In genomic region chr9:44417892-44418363, GRCm38 (mm10) we compare ENCODE assay signal across 8 mouse cellular contexts. TPM values are rescaled to one million over a fixed set of nuclear protein-coding genes. Genes with fewer than 3 reads are reported as not detected.
DNase-seq lines count a peak whose midpoint lies in the region; ATAC-seq and TF ChIP-seq lines count a peak whose summit lies in the region.

No protein-coding gene starts in this region.

- TF ChIP-seq EP300 in liver, postnatal 0 days (IDR thresholded peaks at IDR 0.05; ENCODE audit: low read depth), result 0 out of 2 replicates have a peak, but pooled peaks have one; percentile 33

- H3K27ac ChIP-seq in forebrain, embryonic 15.5 days (replicated peaks), result peak overlapping the region; percentile 87
- H3K27ac ChIP-seq in liver, postnatal 0 days (ENCODE audit: low read depth), result peak overlapping the region; percentile 75
- H3K27ac ChIP-seq in neural tube, embryonic 13.5 days (replicated peaks), result peak overlapping the region; percentile 87

- WGBS in forebrain, embryonic 15.5 days, result under 1% methylated on average over 38 of the region's 38 CpGs
- WGBS in liver, postnatal 0 days (ENCODE audit: insufficient replicate concordance), result under 1% methylated on average over 38 of the region's 38 CpGs
- WGBS in neural tube, embryonic 13.5 days, result under 1% methylated on average over 38 of the region's 38 CpGs

- peak; percentile 90 for ATAC-seq in forebrain, embryonic 15.5 days (replicated peaks)
- ATAC-seq in liver, postnatal 0 days, result peak; percentile 98
- peak; percentile 87 for ATAC-seq in neural tube, embryonic 13.5 days (ENCODE audit: low read depth)

- H3K9me3 ChIP-seq in forebrain, embryonic 15.5 days, result no peaks in the 10 kb centered on the region
- H3K9me3 ChIP-seq in liver, postnatal 0 days (ENCODE audit: low read length), result no peaks in the 10 kb centered on the region
- no peaks in the 10 kb centered on the region for H3K9me3 ChIP-seq in neural tube, embryonic 13.5 days

- peaks cover 11% of the 10 kb centered on the region for H3K36me3 ChIP-seq in forebrain, embryonic 15.5 days
- peaks cover 24% of the 10 kb centered on the region for H3K36me3 ChIP-seq in liver, postnatal 0 days (replicated peaks; ENCODE audit: insufficient read depth, low read length)
- H3K36me3 ChIP-seq in neural tube, embryonic 13.5 days, result peaks cover 28% of the 10 kb centered on the region

- no peaks in the 10 kb centered on the region for H3K27me3 ChIP-seq in forebrain, embryonic 15.5 days
- no peaks in the 10 kb centered on the region for H3K27me3 ChIP-seq in liver, postnatal 0 days (ENCODE audit: insufficient read depth, low read length)
- no peaks in the 10 kb centered on the region for H3K27me3 ChIP-seq in neural tube, embryonic 13.5 days

- intact Hi-C loops in heart, postnatal 25 days (cut with DNase I), result no loop called here

- peak overlapping the region; percentile 74 for H3K9ac ChIP-seq in forebrain, embryonic 15.5 days (replicated peaks)
- H3K9ac ChIP-seq in liver, postnatal 0 days (replicated peaks), result peak overlapping the region; percentile 80
- peak overlapping the region; percentile 90 for H3K9ac ChIP-seq in neural tube, embryonic 13.5 days

- peak; percentile 90 for TF ChIP-seq CTCF in liver, postnatal 0 days (IDR thresholded peaks at IDR 0.05; ENCODE audit: low read depth)

- H3K4me3 ChIP-seq in forebrain, embryonic 15.5 days, result peak overlapping the region; percentile 65
- H3K4me3 ChIP-seq in liver, postnatal 0 days (ENCODE audit: low read depth, low read length), result peak overlapping the region; percentile 72
- H3K4me3 ChIP-seq in neural tube, embryonic 13.5 days, result peak overlapping the region; percentile 86

- DNase-seq in ES-CJ7 (ENCODE audit: low read depth, low spot score), result peak; percentile 87
- peak; percentile 93 for DNase-seq in cerebellum, adult 11-12 months
- DNase-seq in heart, postnatal 25 days (ENCODE audit: low spot score), result peak; percentile 89
- DNase-seq in layer of hippocampus, adult 11-12 months (ENCODE audit: low spot score), result peak; percentile 96
- peak; percentile 96 for DNase-seq in liver, postnatal 0 days
- DNase-seq in telencephalon, adult 2 months (ENCODE audit: low read depth, low spot score), result peak; percentile 90

- H3K4me1 ChIP-seq in forebrain, embryonic 15.5 days, result peaks cover 12% of the 10 kb centered on the region
- peaks cover 10% of the 10 kb centered on the region for H3K4me1 ChIP-seq in liver, postnatal 0 days (ENCODE audit: insufficient read depth)
- peaks cover 22% of the 10 kb centered on the region for H3K4me1 ChIP-seq in neural tube, embryonic 13.5 days (replicated peaks)

- H3K4me2 ChIP-seq in forebrain, embryonic 15.5 days (replicated peaks), result peak overlapping the region; percentile 74
- H3K4me2 ChIP-seq in liver, postnatal 0 days (ENCODE audit: low read depth, low read length), result peak overlapping the region; percentile 95
- H3K4me2 ChIP-seq in neural tube, embryonic 13.5 days, result peak overlapping the region; percentile 93

RNA-seq across cellular contexts. Expression of gene Ccdc84, which starts 0.4 kb away (rescaled TPM):
- polyA plus RNA-seq in forebrain, embryonic 15.5 days (2015; fragmentation: Nextera tagmentation; extraction: Ambion mirVana), result 34.6 and 35.1 TPM in 2 replicates
- total RNA-seq in heart, postnatal 25 days (2021), result 1 to 10 TPM; 7.2 to 8.0 TPM
- polyA plus RNA-seq in liver, postnatal 0 days (2015; fragmentation: Nextera tagmentation; extraction: Ambion mirVana), result 11.8 and 12.5 TPM in 2 replicates
- 28.7 and 32.6 TPM in 2 replicates for polyA plus RNA-seq in neural tube, embryonic 13.5 days (2015; fragmentation: Nextera tagmentation; extraction: Ambion mirVana)

RNA-seq across cellular contexts. Expression of gene Trappc4, which starts 10.5 kb away (rescaled TPM):
- polyA plus RNA-seq in forebrain, embryonic 15.5 days (2015; fragmentation: Nextera tagmentation; extraction: Ambion mirVana), result 320 and 321 TPM in 2 replicates
- total RNA-seq in heart, postnatal 25 days (2021), result 10 to 100 TPM; 34.9 to 35.1 TPM
- polyA plus RNA-seq in liver, postnatal 0 days (2015; fragmentation: Nextera tagmentation; extraction: Ambion mirVana), result 48.0 and 50.4 TPM in 2 replicates
- 324 and 343 TPM in 2 replicates for polyA plus RNA-seq in neural tube, embryonic 13.5 days (2015; fragmentation: Nextera tagmentation; extraction: Ambion mirVana)

RNA-seq across cellular contexts. Expression of gene Rps25, which starts 11.0 kb away (rescaled TPM):
- 1,070 and 1,143 TPM in 2 replicates for polyA plus RNA-seq in forebrain, embryonic 15.5 days (2015; fragmentation: Nextera tagmentation; extraction: Ambion mirVana)
- total RNA-seq in heart, postnatal 25 days (2021), result 100 to 1,000 TPM; 745 to 824 TPM
- polyA plus RNA-seq in liver, postnatal 0 days (2015; fragmentation: Nextera tagmentation; extraction: Ambion mirVana), result 1,409 and 1,489 TPM in 2 replicates
- polyA plus RNA-seq in neural tube, embryonic 13.5 days (2015; fragmentation: Nextera tagmentation; extraction: Ambion mirVana), result 1,179 TPM in 2 replicates

RNA-seq across cellular contexts. Expression of gene Slc37a4, which starts 21.3 kb away (rescaled TPM):
- 36.1 and 37.4 TPM in 2 replicates for polyA plus RNA-seq in forebrain, embryonic 15.5 days (2015; fragmentation: Nextera tagmentation; extraction: Ambion mirVana)
- total RNA-seq in heart, postnatal 25 days (2021), result 10 to 100 TPM; 25.5 to 27.9 TPM
- 178 and 188 TPM in 2 replicates for polyA plus RNA-seq in liver, postnatal 0 days (2015; fragmentation: Nextera tagmentation; extraction: Ambion mirVana)
- 62.9 and 71.2 TPM in 2 replicates for polyA plus RNA-seq in neural tube, embryonic 13.5 days (2015; fragmentation: Nextera tagmentation; extraction: Ambion mirVana)

RNA-seq across cellular contexts. Expression of gene Foxr1, which starts 23.0 kb away (rescaled TPM):
- polyA plus RNA-seq in forebrain, embryonic 15.5 days (2015; fragmentation: Nextera tagmentation; extraction: Ambion mirVana), result not detected in 2 replicates
- total RNA-seq in heart, postnatal 25 days (2021), result not detected
- not detected in 2 replicates for polyA plus RNA-seq in liver, postnatal 0 days (2015; fragmentation: Nextera tagmentation; extraction: Ambion mirVana)
- polyA plus RNA-seq in neural tube, embryonic 13.5 days (2015; fragmentation: Nextera tagmentation; extraction: Ambion mirVana), result not detected in 2 replicates

Comparison
In these comparisons a context has a peak if more than half of its experiments do, and no peak if none do; other contexts are left out.
1. Peak in every context shown above with its lines: DNase-seq, ATAC-seq, H3K4me3 ChIP-seq and H3K27ac ChIP-seq.